Mouse (Mus musculus): ENCODE measurements around the gene Gm10198. TPM values are rescaled to one million over a fixed set of nuclear protein-coding genes. Genes with fewer than 3 reads are reported as not detected.

Gm10198 gene
- polyA plus RNA-seq, 1 experiment = not detected

GRCm38 (mm10) chr13:111580054-111580453 is 12.5 kb upstream of the Gm10198 start:
- WGBS = 92% methylated on average over 10 of the region's 10 CpGs
- no peak for TF ChIP-seq POLR2A (IDR thresholded peaks at IDR 0.05; ENCODE audit: borderline replicate concordance, extremely low read depth, low read depth, low read length)
- no peak for TF ChIP-seq CTCF (IDR thresholded peaks at IDR 0.05; ENCODE audit: insufficient read depth, low read length)
- Histone ChIP-seq H3K4me1 (ENCODE audit: control insufficient read depth, insufficient read depth, low read length) (no peaks in the 10 kb centered on the region), H3K4me3 (replicated peaks; ENCODE audit: extremely low read depth, low read depth, low read length) (no peak overlapping the region)
- no peak for DNase-seq

GRCm38 (mm10) chr13:111598111-111598510 is 5.5 kb downstream of the Gm10198 start:
- WGBS = 87% methylated on average over 7 of the region's 7 CpGs
- Histone ChIP-seq H3K4me1 (ENCODE audit: control insufficient read depth, insufficient read depth, low read length) (no peaks in the 10 kb centered on the region), H3K4me3 (replicated peaks; ENCODE audit: extremely low read depth, low read depth, low read length) (no peak overlapping the region)
- no peak for TF ChIP-seq POLR2A (IDR thresholded peaks at IDR 0.05; ENCODE audit: borderline replicate concordance, extremely low read depth, low read depth, low read length)
- no peak for TF ChIP-seq CTCF (IDR thresholded peaks at IDR 0.05; ENCODE audit: insufficient read depth, low read length)
- no peak for DNase-seq

- 46% methylated on average over 4 of the region's 4 CpGs for WGBS
- TF ChIP-seq POLR2A (IDR thresholded peaks at IDR 0.05; ENCODE audit: borderline replicate concordance, extremely low read depth, low read depth, low read length) = no peak
- TF ChIP-seq CTCF (IDR thresholded peaks at IDR 0.05; ENCODE audit: insufficient read depth, low read length) = no peak
- no peak for DNase-seq
- no peak overlapping the region for H3K4me3 ChIP-seq (replicated peaks; ENCODE audit: extremely low read depth, low read depth, low read length)
- no peaks in the 10 kb centered on the region for H3K4me1 ChIP-seq (ENCODE audit: control insufficient read depth, insufficient read depth, low read length)
Observed at GRCm38 (mm10) chr13:111601383-111601782, 8.8 kb downstream of the Gm10198 start.

- Histone ChIP-seq H3K4me3 (replicated peaks; ENCODE audit: extremely low read depth, low read depth, low read length) (no peak overlapping the region), H3K4me1 (ENCODE audit: control insufficient read depth, insufficient read depth, low read length) (no peaks in the 10 kb centered on the region)
- DNase-seq = no peak
- WGBS = 90% methylated on average over 5 of the region's 5 CpGs
- TF ChIP-seq POLR2A (IDR thresholded peaks at IDR 0.05; ENCODE audit: borderline replicate concordance, extremely low read depth, low read depth, low read length) = no peak
Observed at GRCm38 (mm10) chr13:111604826-111605225, 12.2 kb downstream of the Gm10198 start.

- WGBS = 74% methylated on average over 13 of the region's 13 CpGs
- DNase-seq = no peak
- H3K4me1 ChIP-seq (ENCODE audit: control insufficient read depth, insufficient read depth, low read length) = no peaks in the 10 kb centered on the region
- H3K4me3 ChIP-seq (replicated peaks; ENCODE audit: extremely low read depth, low read depth, low read length) = no peak overlapping the region
- TF ChIP-seq CTCF (IDR thresholded peaks at IDR 0.05; ENCODE audit: insufficient read depth, low read length) (no peak), POLR2A (IDR thresholded peaks at IDR 0.05; ENCODE audit: borderline replicate concordance, extremely low read depth, low read depth, low read length) (no peak)
Observed at GRCm38 (mm10) chr13:111616168-111617125, 23.9 kb downstream of the Gm10198 start.

- DNase-seq = no peak
- Histone ChIP-seq H3K4me1 (ENCODE audit: control insufficient read depth, insufficient read depth, low read length) (no peaks in the 10 kb centered on the region), H3K4me3 (replicated peaks; ENCODE audit: extremely low read depth, low read depth, low read length) (no peak overlapping the region)
- 77% methylated on average over 4 of the region's 4 CpGs for WGBS
- TF ChIP-seq POLR2A (IDR thresholded peaks at IDR 0.05; ENCODE audit: borderline replicate concordance, extremely low read depth, low read depth, low read length) (no peak), CTCF (IDR thresholded peaks at IDR 0.05; ENCODE audit: insufficient read depth, low read length) (no peak)
Observed at GRCm38 (mm10) chr13:111620433-111620832, 27.8 kb downstream of the Gm10198 start.

GRCm38 (mm10) chr13:111622425-111622824 is 29.8 kb downstream of the Gm10198 start:
- no peak for DNase-seq
- no peak for TF ChIP-seq CTCF (IDR thresholded peaks at IDR 0.05; ENCODE audit: insufficient read depth, low read length)
- no peak for TF ChIP-seq POLR2A (IDR thresholded peaks at IDR 0.05; ENCODE audit: borderline replicate concordance, extremely low read depth, low read depth, low read length)
- no peak overlapping the region for H3K4me3 ChIP-seq (replicated peaks; ENCODE audit: extremely low read depth, low read depth, low read length)
- 90% methylated on average over 3 of the region's 3 CpGs for WGBS
- no peaks in the 10 kb centered on the region for H3K4me1 ChIP-seq (ENCODE audit: control insufficient read depth, insufficient read depth, low read length)

GRCm38 (mm10) chr13:111623112-111623511 is 30.5 kb downstream of the Gm10198 start:
- WGBS = 65% methylated on average over 7 of the region's 7 CpGs
- TF ChIP-seq CTCF (IDR thresholded peaks at IDR 0.05; ENCODE audit: insufficient read depth, low read length) (no peak), POLR2A (IDR thresholded peaks at IDR 0.05; ENCODE audit: borderline replicate concordance, extremely low read depth, low read depth, low read length) (no peak)
- no peak overlapping the region for H3K4me3 ChIP-seq (replicated peaks; ENCODE audit: extremely low read depth, low read depth, low read length)
- no peak for DNase-seq
- H3K4me1 ChIP-seq (ENCODE audit: control insufficient read depth, insufficient read depth, low read length) = no peaks in the 10 kb centered on the region

GRCm38 (mm10) chr13:111624115-111624514 is 31.5 kb downstream of the Gm10198 start:
- DNase-seq = no peak
- Histone ChIP-seq H3K4me3 (replicated peaks; ENCODE audit: extremely low read depth, low read depth, low read length) (no peak overlapping the region), H3K4me1 (ENCODE audit: control insufficient read depth, insufficient read depth, low read length) (no peaks in the 10 kb centered on the region)
- WGBS = 51% methylated on average over 6 of the region's 6 CpGs
- TF ChIP-seq CTCF (IDR thresholded peaks at IDR 0.05; ENCODE audit: insufficient read depth, low read length) = no peak
- no peak for TF ChIP-seq POLR2A (IDR thresholded peaks at IDR 0.05; ENCODE audit: borderline replicate concordance, extremely low read depth, low read depth, low read length)
